Mouse (Mus musculus) mouse embryonic stem cell (cell line): ENCODE measurements at regions not wholly inside any gene's neighbourhood (a gene's known extent, or its start where the extent isn't known, plus 50 kb on each side); places are given as distances from the start of the nearest gene placed in this dataset.

Experiments
- in situ Hi-C, 2 experiments: fragments of 300-500 bp; cut with MboI; formaldehyde crosslinking; loops; 1 replicate in 1 of 2; 3 replicates in 1 of 2; pipeline ENCODE4 v1.14.3; 2019 to 2020; ENCODE audit warnings: low sequenced_read_pairs in 2 of 2, low pct_unique_long_range_greater_than_20kb in 1 of 2, mixed read lengths in 1 of 2; ENCODE audit not compliant: unreplicated experiment in 1 of 2

DNA sequence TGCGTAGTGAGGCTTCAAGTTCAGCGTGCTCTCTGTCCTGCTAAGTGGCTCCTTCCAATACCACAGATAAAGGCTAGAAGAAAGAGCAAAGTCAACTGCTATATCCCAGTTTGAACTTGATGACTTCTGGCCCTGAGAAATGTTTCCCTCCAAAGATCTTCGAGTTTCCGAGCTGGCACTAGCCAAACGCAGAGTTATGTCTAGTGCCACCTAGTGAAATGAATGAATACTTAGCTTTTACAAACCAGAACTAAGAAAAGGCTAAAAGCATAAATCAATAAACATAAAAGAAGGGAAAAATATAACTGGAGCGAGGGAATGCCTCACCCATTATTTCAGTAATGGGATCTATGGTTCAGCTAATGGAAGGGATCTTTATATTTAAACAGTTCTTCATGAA is 377.7 kb upstream of the Gm26657 start:
- in situ Hi-C loops = no loop called here

DNA sequence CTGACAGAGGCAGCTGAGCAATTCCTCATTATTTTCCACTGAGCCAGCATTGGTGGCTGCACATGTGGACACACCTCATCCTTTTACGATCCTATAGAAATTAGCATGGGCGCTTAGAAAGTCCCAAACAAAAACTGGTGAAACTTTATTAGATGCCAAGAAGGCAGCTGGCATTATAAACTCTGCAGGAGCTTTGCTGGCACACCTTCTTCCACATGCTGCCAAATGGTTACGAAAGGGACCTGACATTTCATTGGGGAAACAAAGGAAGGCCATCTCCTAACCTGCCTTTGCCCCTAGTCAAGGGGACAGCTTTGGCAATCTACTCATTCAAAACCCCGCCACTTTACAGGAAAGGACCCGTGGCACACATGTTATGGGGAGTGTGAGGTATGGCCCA is 390.7 kb upstream of the Gm26657 start:
- in situ Hi-C loops = no loop called here

DNA sequence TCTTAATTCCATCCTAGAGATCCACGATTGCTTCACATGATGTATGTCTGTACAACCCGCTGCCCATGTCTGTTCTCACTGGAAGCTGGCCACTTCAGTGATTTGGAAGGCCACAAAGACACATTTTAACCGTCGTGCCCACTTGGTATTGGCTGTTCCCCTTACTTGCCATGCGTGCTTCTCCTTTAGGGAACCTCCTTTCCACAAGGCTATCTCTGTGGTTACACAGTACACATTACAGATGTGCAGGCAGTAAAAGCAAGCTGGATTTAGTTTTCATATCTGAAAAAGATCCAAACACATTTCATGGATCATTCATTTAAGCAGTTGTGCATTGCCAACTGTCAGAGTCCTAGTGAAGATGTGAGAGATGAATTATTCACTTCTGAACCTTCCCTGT is 414.7 kb upstream of the Gm26657 start:
- in situ Hi-C loops = no loop called here

DNA sequence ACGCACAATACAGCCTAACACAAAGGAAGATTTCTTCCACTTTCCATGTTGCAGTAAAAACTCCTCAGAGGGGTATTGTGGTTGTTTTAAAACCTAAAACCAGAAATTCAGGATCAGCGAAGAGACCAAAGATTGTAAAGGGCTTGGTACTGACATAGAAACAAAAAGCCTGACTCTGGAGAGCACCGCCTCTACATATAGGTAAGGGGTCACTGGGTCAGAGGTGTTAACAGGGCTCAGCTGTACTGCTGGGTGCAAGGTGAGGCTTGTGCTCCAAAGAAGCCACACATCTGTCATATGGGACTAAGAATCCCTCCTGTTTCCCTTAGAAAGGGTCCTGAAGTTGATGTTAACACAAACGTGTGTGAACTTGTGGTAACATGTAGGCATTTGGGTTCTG is 420.7 kb upstream of the Gm26657 start:
- in situ Hi-C loops = no loop called here

DNA sequence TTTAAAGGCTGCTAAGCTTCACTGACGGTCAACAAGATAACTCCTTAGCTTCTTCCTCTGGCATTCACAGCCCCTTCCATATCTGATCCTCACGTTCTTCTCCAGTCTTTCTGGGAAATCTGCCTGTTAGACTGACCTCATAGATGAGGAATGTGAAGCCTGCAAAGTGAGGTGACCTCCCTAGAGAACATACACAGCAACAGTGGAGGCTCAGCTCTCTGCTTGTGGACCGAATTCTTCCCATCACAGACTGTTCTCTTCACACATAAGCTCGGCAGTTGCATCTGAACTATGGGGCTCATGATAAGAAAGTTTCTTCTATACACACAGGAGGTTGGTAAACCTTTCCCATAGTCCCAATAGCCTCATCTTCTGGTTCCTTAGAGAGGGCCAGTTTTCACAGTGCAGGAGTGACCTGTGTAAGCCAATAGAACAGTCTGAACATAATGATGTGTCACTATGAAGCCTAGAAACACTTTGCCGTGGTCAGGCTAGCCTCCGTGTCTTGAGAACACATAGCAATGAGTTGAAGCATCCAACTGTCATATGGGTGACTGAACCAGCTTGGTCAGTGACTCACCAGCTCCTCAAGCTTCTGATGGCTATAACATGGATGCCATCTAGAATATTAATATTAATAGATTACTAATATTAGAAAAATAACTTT is 434.1 kb upstream of the Gm26657 start:
- in situ Hi-C loops = no loop called here

DNA sequence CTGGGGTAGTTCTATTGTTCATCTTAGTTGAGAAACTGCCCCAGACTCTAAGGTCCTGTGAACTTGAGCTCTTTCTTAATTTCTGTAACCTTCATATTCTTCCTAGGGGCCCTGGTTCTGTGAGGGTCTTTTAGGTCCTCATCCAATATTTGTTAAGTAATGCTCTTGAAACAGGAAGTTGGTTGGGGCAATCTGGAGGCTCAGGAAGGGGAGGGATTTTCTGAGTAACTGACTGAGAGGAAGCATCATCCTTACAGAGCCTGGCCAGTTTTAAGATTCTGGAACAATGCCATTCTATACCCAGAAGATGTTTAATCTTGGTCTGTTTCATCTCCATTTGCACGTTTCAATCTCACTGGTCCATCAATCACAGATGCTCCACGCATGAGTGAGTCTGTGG is 435.6 kb upstream of the Gm26657 start:
- in situ Hi-C loops = no loop called here

DNA sequence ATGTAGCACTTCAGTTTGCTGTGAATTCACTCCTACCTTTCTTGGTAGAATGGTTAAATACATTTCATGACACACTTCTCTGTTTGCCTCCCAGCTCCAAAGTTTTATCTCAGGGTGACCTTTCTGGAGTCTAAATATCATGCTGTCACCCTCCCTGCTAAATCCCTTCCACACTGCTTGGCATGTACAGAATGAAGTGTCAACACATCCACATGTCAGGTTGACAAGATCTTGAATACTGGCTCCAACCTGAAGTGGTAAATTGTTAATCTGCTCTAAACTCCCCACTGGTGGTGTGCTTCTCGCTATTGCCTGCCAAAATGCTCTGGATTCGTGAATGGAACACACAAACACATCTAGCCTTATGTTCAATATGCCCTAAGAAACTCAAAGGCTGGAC is 451.9 kb upstream of the Gm26657 start:
- in situ Hi-C loops = no loop called here

DNA sequence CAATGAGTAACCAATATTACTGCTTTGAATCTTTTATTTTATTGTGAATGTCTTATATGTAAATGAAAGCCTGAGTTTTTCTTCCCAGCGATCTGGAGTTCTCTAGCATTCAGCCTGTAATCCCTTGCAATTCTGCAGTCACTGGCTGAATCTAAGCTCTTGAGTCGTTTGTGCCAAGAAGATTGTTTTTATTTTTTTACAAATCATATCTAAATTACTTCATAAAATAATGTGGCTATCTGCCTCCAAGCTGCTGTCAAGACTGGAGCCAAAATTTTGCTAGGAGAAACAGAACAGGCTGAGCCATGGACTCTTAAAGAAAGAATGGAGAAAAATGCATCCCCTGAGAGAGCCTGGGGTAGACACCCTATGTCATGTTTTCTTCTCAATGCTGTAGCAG is 455.4 kb upstream of the Gm26657 start:
- in situ Hi-C loops = no loop called here

DNA sequence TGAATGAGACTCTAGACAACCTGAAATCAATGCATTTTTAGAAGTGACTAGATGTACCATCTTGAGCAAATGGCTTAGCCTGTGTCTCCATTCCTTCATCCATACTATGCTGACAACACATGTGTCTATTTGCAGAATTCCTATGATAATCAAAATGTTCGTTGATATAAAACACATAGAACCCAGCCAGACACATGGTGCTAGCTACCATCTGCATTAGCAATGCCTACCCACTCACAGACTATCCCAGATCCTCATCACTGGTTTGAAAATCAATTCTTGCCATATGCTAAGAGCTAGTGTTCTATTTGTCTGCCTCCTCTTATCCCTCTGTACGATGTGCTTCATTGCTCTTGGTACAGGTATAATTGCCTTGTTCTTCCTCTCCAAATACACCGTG is 464.0 kb upstream of the Gm26657 start:
- in situ Hi-C loops = no loop called here

DNA sequence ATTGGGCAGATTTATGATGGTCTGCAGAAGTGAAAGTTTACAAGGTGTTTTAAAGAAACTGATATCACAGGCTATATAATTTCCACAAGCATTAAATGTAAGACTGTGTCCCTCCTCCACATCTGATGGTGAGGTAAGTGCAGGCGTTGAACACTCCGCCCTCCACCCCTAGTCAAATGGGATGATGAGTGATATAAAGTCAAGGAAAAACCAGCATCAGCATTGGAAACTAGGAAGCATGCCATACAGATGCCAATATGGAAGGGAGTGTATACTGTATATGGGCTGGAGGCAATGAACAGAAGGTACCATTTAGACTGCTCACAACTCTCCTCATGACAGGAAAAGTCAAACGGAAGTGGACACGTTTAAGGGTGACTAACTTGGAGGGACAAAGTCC is 468.5 kb upstream of the Gm26657 start:
- in situ Hi-C loops = no loop called here

DNA sequence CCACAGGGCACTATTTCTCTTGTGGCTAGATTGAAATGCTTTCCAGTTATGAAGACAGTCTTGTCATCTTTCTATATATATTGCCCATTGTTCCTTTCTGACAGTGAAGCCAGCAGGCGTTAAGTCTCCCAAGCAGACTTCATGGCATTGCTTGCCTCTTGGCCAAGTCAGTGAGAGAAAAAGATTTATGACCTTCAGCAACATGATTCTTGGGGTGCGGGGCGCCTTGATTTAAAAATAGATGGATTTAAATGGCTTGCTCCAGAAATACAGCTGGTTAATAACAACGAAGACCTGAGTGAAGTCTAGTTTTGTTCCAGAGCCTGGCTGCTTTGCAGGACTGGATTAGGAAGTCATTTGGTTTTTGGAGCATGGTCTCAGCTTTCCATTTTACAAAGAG is 475.2 kb upstream of the Gm26657 start:
- in situ Hi-C loops = no loop called here

DNA sequence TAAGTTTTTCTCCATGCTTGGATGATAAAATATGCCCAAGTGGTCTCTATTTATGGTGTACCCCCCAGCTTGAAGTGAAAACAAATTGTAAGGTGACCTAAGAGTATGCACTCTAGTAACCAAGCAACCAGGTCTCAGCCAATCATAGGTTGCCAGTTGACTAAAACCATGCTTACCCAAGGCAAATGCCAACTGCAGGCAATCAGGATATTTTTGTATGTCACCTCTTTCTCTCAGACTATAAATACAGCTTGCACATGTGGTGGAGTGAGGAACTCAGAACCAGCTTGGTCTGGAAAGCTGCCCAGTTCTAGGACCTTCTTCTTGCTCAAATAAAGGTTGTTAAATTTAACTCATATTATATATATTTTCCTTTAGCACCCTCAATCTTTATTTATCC is 476.0 kb upstream of the Gm26657 start:
- in situ Hi-C loops = no loop called here

DNA sequence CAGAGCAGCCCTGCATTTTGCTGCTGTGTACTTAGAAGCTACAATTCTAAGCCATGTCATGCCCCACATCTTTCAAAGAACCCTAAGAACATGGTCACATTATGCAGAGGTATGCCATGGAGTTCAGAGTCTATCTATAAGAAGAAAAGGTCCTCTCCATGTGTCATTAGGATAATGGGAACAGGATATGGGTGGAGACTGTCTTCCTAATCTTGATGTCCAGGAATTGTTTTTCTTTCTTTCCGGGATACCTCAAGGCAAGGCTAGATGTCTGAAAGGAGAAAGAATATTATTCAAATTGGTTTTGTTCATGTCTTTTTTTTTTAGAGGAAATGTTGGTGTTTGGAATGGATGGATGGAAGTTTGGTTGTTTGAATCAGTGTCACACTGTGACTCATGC is 477.3 kb upstream of the Gm26657 start:
- in situ Hi-C loops = no loop called here

DNA sequence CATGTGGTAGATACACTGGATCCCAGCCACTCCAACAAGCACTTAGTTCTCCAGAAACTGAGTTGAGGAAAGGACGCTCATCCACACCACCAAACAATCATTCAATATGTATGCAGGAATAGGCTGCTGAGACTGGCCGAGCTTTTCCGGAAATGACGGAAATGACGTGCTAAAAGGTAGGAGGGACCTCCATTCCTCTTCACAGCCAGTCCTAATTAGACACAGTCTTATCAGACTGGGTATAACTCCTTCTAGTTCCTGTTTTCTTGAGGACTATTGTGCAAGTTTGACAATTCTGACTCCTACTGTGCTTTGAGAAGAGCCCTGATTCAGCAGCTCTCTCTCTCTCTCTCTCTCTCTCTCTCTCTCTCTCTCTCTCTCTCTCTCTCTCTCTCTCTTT is 477.9 kb upstream of the Gm26657 start:
- in situ Hi-C loops = no loop called here

DNA sequence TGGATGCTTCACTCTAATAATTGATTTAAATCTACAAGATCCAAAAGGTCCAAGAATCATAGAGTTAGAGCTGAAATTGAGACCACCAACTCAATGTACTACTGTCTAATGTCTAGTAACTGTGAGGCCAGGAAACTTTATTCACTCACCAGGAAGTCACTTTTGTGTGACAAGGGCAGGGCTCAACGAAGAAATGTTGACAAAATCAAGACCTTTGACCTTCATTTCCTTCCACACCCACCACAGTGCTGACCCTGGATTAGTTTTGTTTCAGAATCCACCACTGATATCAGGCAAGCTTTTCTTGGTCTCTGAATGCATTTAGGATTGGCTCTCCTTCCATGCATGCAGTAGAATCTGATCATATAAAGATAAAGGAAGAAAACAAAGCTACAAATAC is 487.5 kb upstream of the Gm26657 start:
- in situ Hi-C loops = no loop called here

DNA sequence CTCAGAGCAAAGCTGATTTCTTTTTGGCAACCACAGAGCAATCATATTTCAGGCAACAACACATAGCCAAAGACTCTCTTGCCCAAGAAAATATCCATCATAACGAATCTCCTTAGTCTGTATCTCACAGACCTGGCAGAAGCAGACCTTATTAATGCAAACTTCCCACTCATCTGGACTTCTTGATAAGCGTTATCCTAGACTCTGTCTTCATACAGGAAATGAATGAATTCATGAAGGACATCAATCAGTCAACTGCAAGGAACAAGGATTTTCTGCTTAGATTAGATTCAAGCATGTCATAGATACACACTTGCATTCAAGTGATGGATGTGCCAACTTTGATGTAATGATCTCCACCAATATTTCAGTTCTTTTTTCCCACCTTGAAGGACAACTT is 488.1 kb upstream of the Gm26657 start:
- in situ Hi-C loops = no loop called here

DNA sequence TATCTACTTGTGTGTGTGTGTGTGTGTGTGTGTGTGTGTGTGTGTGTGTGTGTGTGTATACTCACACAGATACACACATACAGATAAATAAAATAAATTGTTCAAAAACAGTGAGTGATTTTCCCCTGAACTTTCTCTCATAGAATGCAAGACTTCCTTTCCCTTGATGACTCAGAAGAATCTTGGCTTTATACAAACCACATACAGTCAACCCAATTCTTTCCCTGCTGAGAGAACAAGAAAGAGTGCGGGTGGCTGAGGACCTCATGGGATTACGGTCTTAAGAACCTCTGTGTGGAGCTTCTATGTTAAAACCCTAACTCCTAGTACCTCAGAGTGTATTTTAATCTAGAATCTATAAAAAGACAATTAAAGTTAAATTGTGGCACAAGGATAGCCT is 489.3 kb upstream of the Gm26657 start:
- in situ Hi-C loops = no loop called here

DNA sequence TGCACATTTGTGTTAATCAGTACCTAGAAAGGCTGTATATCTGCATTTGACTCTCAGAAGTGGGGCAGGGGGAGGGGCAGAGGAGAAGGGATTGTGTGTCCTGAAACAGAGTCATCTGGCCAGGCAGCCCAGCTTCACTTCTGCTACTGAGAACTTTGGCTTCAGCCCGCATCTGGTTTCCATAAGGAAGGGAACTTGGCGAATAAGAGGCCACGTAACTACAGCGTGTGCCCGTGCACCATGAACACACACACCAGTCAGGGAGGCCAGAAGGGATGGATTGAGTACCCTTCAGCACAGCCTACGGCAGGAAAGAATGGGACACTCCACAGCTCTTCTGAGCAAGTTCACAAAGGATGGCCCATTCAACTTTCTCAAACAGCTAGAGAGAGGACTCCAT is 496.0 kb upstream of the Gm26657 start:
- in situ Hi-C loops = no loop called here

DNA sequence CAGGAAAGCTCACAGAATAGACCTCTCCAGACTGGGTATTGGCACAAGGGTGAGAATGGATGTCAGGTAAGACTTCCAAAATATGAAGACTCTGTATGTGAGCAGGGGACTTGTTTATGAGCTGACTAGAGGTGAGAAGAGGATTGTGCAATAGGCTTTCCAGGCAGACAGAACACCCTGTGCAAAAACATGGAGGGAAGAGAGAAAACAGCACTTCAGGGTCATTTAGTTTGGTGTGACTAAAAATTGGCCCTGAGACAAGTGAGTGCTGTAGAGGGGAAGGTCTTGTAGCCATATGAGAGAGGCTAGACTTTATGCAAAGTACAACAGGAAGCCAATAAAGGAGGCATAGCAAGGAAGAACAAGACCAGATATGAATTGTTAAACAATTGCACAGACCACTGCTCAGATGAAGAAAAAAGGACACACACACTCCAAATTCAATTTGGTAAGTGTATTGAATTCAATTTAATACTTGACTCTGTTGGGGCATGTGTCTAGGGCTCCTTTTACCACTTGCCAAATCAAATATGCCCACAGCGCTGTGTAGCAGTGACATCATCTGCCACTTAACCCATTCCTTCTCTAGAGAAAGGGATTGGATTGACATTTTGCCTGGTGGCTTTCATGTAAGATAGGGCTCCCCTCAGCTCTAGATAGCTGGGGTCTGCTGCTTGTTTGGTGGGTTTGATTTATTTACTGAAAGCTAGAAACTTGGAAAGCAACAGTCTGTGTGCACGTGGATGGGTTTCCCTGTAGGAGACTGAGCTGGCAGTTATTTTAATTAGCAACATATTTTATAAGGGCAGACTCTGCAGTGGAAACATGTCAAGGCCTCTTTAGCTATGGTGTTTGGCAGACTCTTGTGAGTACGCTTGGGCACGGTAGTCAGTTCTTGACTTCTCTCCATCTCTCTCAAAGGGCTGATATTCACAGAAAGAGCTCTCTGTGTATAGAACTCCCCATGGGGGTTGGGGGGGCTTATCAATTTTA is 501.1 kb upstream of the Gm26657 start:
- in situ Hi-C loops = no loop called here

DNA sequence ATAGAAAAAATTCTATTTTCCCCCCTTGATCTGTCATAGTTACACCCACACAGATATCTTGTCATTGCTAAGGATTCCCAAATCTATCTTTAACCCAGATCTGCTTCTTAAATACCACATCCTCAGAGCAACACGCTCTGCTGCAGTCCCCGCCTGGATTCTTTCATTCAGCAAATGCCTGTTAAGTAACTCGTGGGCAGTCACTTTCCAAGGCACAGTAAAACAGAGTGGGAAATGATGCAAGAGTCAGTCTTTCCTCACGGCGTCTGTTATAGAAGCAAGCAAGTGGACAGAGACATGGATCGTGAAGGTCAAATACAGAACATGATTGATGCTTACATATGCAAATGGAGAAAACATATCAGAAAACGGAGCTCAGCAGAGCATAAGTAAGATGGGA is 508.5 kb upstream of the Gm26657 start:
- in situ Hi-C loops = no loop called here
